Mouse (Mus musculus) brain, adult 2 months (tissue): Measurements from ENCODE around the gene Stpg1.

ENCODE experiments used
- DNase-seq: peaks from one replicate; pipeline ENCODE4 v3.0.0; 2011; ENCODE audit warnings: low read depth, low spot score

The Stpg1 gene

GRCm38 (mm10) chr4:135513865-135514264, 19.3 kb downstream of the Stpg1 start:
- DNase-seq, result no peak

GRCm38 (mm10) chr4:135514925-135515324, 20.3 kb downstream of the Stpg1 start:
- no peak for DNase-seq

- DNase-seq, result peak; percentile 47
These were observed 22.0 kb downstream of the Stpg1 start for GRCm38 (mm10) chr4:135516351-135517316.

- no peak for DNase-seq
These were observed 23.5 kb downstream of the Stpg1 start for GRCm38 (mm10) chr4:135518135-135518534.

GRCm38 (mm10) chr4:135520421-135520820, 25.8 kb downstream of the Stpg1 start:
- DNase-seq, result no peak

- no peak for DNase-seq
These were observed 29.3 kb downstream of the Stpg1 start for GRCm38 (mm10) chr4:135523939-135524338.

- DNase-seq, result no peak
These were observed 30.5 kb downstream of the Stpg1 start for GRCm38 (mm10) chr4:135525057-135525456.

GRCm38 (mm10) chr4:135526039-135526710, 31.6 kb downstream of the Stpg1 start:
- DNase-seq, result peak; percentile 74

GRCm38 (mm10) chr4:135530270-135530669, 35.7 kb downstream of the Stpg1 start:
- no peak for DNase-seq

- DNase-seq, result peak; percentile 80
These were observed 36.6 kb downstream of the Stpg1 start for GRCm38 (mm10) chr4:135531236-135531635.

- no peak for DNase-seq
These were observed 37.4 kb downstream of the Stpg1 start for GRCm38 (mm10) chr4:135531771-135532613.

GRCm38 (mm10) chr4:135533001-135533400, 38.4 kb downstream of the Stpg1 start:
- DNase-seq, result no peak

- no peak for DNase-seq
These were observed 40.4 kb downstream of the Stpg1 start for GRCm38 (mm10) chr4:135535021-135535420.

GRCm38 (mm10) chr4:135539056-135539455, 44.5 kb downstream of the Stpg1 start:
- no peak for DNase-seq

GRCm38 (mm10) chr4:135540057-135540456, 45.5 kb downstream of the Stpg1 start:
- DNase-seq, result no peak

GRCm38 (mm10) chr4:135544284-135544683, 49.7 kb downstream of the Stpg1 start:
- no peak for DNase-seq

- no peak for DNase-seq
These were observed 50.5 kb downstream of the Stpg1 start for GRCm38 (mm10) chr4:135545080-135545511.

GRCm38 (mm10) chr4:135546008-135546407, 51.4 kb downstream of the Stpg1 start:
- no peak for DNase-seq

GRCm38 (mm10) chr4:135546793-135547192, 52.2 kb downstream of the Stpg1 start:
- DNase-seq, result no peak

GRCm38 (mm10) chr4:135547551-135547950, 53.0 kb downstream of the Stpg1 start:
- no peak for DNase-seq

GRCm38 (mm10) chr4:135548108-135548507, 53.5 kb downstream of the Stpg1 start:
- DNase-seq, result no peak
